Mouse (Mus musculus) right cerebral cortex, postnatal 4 days (tissue): ENCODE measurements around the gene Kpna3.
"Not testable (repeated sequence)": the region's sequence is repeated elsewhere in the genome, so short reads cannot be mapped to it uniquely, and the experiment has no call there.

Experiments
- DNase-seq: peaks from one replicate; pipeline ENCODE4 v3.0.0-alpha.2; 2022

The Kpna3 gene

GRCm38 (mm10) chr14:61390586-61390985 is 49.1 kb downstream of the Kpna3 start:
- DNase-seq: no peak

- no peak for DNase-seq
Observed at GRCm38 (mm10) chr14:61367290-61367689, 72.4 kb downstream of the Kpna3 start.

DNA sequence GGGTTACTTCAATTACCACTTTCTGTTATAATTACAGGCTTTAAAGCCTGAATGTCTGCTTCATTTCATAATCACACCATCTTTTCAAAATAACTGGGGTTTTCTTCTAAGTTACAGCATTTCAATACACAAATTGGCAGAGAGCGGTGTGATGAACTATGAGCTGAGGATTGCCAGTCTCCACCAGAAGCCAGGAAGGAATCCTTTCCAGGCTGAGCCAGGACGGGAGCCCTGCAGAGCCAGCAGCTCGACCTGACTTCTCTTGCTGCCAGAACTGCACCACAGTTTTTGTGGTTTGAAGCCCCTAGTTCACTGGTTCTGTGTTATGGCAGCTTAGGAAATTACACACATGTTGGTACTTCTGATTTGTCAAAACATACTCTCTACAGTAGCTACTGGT is 75.0 kb downstream of the Kpna3 start:
- no peak for DNase-seq

- no peak for DNase-seq
Observed at GRCm38 (mm10) chr14:61363734-61364133, 75.9 kb downstream of the Kpna3 start.

DNA sequence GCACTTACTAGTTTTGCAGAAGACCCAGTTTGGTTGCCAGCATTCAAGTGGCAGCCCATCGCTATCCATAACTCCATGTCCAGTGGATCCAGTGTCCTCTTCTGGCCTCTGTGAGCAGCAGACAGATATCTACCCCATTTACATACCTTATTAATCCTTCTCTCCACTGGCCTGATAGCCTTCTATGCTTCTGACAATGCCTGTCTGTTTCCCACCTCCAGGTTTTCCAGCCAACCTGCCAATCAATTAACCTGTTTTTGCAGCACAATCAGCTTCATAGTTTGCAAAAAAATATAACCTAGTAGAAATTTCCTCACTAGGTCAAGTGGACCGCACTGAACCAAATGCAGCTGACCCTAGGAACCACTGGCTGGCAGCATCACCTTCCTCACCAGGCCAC is 77.4 kb downstream of the Kpna3 start:
- DNase-seq: no peak

DNA sequence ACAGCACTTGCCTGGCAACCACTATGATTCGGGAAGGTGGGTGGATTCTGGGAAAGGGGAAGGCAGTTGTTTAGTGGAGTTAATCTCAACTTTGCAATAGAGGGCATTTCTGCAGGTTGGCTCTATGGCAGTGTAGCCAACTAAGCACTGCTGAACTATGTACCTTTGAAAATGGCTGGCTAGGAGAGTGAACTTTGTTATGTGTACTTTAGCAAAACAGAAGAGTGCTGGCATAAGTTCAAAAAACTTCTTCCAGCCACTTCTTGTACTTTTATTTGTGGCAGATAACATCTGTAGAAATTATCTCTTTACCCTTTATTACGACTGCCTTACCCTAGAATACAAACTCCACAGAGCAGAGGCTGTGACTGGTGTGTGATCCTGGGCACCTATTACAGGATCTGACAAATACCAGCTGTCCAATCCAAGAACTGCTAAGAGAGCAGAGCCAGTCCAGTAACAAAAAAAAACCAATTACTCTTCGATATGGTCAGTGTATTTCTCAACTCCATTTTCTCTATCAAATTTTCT is 78.6 kb downstream of the Kpna3 start:
- no peak for DNase-seq

DNA sequence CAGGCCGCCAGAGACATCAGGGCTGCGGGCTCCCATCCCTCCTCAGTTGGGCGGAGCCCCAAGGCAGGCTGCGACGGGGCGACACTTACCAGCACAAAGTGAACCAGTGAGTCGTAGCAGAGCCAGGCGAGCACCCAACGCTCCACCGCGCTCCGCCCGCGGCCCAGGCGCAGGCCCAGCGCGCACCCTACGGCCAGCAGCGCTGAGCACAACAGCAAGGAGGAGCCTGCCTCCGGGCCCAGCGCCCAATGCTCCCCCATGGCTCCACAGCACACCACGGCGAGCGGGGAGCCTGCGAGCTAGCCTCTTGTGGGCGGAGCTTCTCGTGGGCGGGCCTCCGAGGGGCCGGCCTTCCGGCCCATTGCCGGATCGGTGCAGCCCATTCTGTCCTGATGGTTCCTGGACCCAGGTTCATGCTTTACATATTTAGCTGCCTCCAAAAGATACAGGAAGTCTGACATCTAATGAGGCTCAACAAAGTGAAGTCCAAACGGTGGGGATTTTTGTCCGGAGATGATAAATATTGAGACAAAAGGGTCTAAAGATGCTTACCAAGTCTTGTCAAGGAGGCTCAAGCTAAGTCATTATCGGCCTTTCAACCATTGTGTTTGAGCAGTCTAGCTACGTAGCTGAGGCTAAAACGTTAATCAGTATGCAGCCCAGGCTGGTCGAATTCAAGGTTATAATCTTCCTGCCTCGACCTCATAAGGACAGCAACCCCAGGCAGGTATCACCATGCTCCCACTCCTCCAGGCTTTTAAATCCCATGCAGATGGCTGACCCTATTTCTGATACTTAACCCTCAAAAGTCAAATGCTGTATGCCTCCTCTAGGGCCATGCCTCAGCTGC is 79.3 kb downstream of the Kpna3 start, which contains the start of gene Ebpl:
TSS of gene Ebpl (minus strand) at position 309 of the 850 bp plus-strand sequence.
- peak; percentile 87 for DNase-seq

GRCm38 (mm10) chr14:61354251-61355235 is 85.1 kb downstream of the Kpna3 start:
- DNase-seq: no peak

DNA sequence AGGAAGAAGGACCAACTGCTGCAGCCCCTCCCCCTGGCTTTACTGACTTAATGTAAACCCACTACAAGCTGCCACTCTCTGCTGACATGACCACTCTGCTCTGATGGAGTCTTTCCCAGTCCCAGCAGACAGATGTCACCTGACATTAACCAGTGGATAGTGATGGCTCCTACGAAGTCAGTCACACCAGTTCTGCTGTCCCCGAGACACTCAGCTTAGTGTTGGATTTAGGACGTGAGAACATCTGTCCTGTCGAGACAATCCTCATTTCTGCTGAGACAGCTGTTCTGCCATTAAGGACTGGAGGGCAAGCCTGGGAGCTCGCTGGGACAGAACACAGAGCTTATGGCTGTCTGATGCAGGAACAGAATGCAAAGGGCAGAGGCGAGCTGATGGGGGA is 88.9 kb downstream of the Kpna3 start:
- DNase-seq: no peak

DNA sequence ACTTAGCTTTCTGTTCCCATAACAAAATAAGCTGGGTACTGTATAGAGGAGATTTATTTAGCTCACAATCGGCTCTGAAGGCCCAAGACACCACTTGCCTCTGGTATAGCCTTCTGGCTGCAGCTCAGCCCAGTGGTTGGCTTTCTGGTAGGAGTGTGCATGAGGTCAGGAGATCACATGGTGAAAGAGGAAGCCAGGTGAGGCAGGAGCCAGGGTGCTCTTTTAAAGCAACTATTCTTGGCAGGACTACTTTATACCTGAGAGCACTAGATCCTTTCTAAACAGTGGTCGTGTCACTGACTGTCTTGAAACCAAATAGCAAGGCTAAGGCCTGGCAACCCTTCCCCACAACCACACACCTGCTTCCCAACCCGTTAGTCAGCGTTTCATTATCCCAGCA is 89.8 kb downstream of the Kpna3 start:
- DNase-seq: no peak

- peak; percentile 51 for DNase-seq
Observed at GRCm38 (mm10) chr14:61346827-61347698, 92.6 kb downstream of the Kpna3 start.

DNA sequence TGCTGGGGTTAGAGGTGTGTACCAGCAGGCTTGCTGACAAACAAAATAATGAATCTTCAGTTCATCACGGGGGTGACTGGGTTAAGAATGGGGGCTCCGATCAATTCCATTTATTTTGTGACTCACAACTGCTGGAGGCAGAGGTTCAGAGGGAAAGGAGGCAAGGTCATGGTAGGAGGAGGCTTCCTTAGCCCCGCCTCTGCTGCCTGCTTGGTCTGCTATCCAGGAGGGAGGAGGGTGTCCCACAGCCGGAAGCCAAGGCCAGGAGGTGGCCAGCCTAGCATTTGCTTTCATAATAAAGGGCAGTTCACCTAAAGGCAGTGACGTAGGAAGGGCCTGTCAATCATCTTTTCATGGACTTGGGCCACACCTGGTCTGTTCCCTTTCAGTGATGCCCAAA is 95.1 kb downstream of the Kpna3 start:
- DNase-seq: no peak

DNA sequence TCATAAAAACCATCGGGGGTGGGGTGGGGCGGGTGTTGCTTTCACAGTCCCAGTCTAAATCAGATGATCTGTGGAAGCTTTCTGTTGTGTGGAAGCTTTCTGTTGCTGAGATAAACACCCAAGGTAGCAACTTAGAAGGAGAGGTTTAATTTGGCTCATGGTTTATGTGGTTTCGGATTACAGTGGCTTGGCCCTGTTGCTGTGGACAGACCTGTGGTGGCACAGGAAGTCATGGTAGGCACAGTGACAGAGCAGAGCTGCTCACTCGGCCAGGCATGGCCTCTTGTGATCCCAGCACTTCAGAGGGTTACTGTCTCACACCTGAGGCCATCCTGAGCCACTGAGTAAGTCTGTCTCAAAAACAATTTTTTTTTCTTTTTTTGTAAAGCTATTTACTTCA is 100.3 kb downstream of the Kpna3 start:
- DNase-seq: no peak

DNA sequence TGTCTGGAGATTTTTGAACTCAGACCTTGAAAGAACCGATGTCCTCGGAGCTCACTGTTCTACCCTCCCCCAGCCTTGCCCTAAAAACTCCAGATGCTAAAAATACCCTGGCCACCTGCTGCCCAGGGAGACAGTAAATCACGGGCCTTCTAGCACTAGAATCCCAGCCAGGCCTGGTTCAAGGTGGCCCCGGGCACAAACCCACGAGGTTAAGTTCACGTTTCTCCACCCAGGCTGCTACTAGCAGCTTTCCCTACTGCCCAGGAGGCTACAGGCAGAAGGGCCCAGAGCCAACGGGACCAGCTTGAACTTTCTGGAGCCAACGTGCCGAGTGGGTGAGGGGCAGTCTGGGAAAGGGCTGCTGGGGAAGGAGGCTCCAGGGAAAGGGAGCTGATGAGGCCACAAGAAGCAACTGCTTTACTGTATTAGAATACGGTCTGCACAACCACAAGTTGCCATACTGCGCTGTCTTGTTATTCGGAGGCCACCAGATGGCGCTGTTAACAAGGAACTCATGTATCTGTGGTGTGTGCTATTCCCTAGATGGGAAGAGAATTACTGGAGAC is 108.6 kb downstream of the Kpna3 start:
- peak; percentile 94 for DNase-seq

DNA sequence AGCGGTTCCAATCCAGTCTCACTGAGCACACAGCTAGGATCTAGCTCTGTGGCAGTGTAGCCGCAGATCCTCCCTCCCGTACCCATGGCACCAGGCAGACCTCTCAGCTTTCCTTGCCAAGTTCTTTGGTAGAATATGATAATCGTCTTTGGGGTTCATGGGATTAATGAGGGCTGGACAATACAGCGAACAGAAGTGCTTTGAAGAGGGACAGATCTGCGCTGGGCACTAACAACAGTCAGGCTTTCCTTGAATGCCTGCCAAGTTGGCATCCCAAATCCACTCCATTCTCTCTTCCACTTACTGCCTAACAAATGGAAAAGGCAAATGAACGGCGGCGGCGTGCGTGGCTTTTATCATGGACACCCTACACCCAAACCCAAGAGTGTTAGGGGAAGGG is 109.1 kb downstream of the Kpna3 start:
- peak; percentile 64 for DNase-seq

GRCm38 (mm10) chr14:61327618-61328450 is 111.8 kb downstream of the Kpna3 start:
- DNase-seq: peak; percentile 74

DNA sequence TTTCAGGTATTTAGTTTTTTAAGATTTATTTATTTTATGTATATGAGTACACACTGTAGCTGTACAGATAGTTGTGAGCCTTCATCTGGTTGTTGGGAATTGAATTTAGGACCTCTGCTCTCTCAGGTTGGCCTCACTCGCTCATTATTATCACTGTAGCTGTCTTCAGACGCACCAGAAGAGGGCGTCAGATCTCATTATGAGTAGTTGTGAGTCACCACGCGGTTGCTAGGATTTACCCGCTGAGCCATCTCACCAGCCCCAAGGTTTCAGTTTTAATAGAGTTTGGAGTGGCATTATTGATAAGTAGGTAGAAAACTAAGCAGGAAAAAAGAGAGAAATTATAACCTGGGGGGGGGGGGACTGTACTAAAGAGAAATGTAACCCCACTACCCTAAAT is 112.7 kb downstream of the Kpna3 start:
- not testable (repeated sequence) for DNase-seq

- DNase-seq: no peak
Observed at GRCm38 (mm10) chr14:61322740-61323139, 116.9 kb downstream of the Kpna3 start.

GRCm38 (mm10) chr14:61321200-61321599 is 118.5 kb downstream of the Kpna3 start:
- no peak for DNase-seq

GRCm38 (mm10) chr14:61320765-61321164 is 118.9 kb downstream of the Kpna3 start:
- DNase-seq: no peak

GRCm38 (mm10) chr14:61316861-61317260 is 122.8 kb downstream of the Kpna3 start:
- peak; percentile 35 for DNase-seq
